Mouse (Mus musculus) megakaryocyte-erythroid progenitor cell, adult 5-6 weeks (primary cell): ENCODE data around the gene Kdm5a. TPM values are rescaled to one million over a fixed set of nuclear protein-coding genes. Genes with fewer than 3 reads are reported as not detected.

Source experiments
- ATAC-seq: replicated peaks from 2 replicates; pipeline ENCODE4 v1.8.0; 2016; ENCODE audit warnings: mild to moderate bottlenecking, inconsistent platforms; ENCODE audit not compliant: severe bottlenecking, poor library complexity, low FRiP score, low TSS enrichment
- total RNA-seq, 2 experiments: library from RNA; stranded (forward) in 1 of 2; stranded (reverse) in 1 of 2; fragments of 200-1000, 215-1000 nt in 1 of 2; fragments of >200 nt in 1 of 2; fragmentation: Nextera tagmentation in 1 of 2; gene quantifications; 2 replicates each; pipeline ENCODE4 v1.2.3; 2014 to 2017

Kdm5a gene
- total RNA-seq (2014; fragmentation: Nextera tagmentation) (42.8 and 49.4 TPM in 2 replicates), total RNA-seq (2017) (165 and 213 TPM in 2 replicates)

DNA sequence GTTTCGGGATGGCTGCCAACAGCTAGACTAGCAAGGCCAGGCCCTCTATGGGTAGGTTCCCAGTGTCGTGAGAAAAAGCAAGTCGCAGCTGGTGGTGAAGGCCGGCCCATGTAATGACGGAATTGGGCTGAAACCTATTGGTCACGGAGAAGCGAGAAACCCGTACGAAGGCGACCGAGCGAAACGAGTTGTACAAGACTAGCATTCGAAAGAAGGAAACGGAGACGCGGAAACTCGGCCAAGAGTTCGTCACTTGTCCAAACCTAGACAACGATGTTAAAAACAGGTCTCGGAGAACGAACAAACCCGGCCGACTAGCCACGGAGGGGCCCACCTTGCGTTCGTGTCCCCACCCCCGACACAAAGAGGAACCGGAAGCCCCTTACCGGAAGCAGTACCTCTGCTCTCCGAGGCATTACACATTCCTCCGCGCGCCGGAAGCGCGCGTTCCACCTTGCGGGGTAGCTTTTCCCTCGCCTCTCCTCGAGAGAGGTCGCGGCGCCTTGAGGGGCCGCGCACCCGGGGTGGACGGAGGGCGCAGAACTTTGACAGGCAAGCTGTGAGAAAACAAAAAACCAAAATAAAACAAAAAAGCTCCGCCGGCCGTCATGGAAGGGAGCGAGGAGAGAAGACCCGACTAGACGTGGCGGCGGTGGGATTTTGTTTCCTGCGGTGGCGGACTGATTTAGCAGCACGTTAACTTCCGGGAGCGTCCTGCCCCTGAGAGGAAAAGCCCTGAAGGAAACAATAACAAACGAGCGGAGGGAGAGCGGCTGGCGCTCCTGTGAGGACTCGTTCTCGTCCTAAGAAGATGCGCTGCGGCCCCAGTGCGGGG is at the start of gene Kdm5a, which contains the start of gene Ccdc77:
Gene Kdm5a (plus strand): TSS at position 437 of the 835 bp plus-strand sequence.
Gene Ccdc77 (minus strand): TSS at position 687 of the 835 bp plus-strand sequence.
- ATAC-seq: peak; percentile 93

- ATAC-seq: no peak
These were observed 45.5 kb upstream of the Kdm5a start for GRCm38 (mm10) chr6:120318303-120318940.

DNA sequence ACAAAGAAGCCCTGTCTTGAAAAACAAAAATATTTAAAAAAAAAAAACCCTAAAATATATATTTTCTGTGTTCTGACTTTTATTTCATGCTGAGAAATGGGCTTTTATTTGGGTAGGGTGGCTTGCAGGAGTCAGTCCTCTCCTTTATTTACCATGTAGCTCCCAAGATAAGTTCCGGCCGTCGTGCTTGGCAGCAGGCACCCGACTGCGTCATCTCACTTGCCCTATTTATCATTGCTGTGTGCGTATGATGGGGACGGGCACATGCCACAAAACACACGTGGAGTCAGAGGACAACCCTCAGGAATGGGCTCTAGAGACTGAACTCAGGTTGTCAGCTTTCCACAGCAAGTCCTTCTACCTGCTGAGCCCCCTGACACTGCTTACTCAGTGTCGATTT is 44.8 kb upstream of the Kdm5a start:
- no peak for ATAC-seq

- no peak for ATAC-seq
These were observed 43.6 kb upstream of the Kdm5a start for GRCm38 (mm10) chr6:120320369-120320768.

GRCm38 (mm10) chr6:120324295-120324927 is 39.5 kb upstream of the Kdm5a start:
- peak; percentile 74 for ATAC-seq

GRCm38 (mm10) chr6:120332351-120332750 is 31.6 kb upstream of the Kdm5a start:
- ATAC-seq: 0 out of 2 replicates have a peak, but pooled peaks have one; percentile 57

- no peak for ATAC-seq
These were observed 19.9 kb upstream of the Kdm5a start for GRCm38 (mm10) chr6:120343992-120344391.

- ATAC-seq: no peak
These were observed 14.9 kb upstream of the Kdm5a start for GRCm38 (mm10) chr6:120349018-120349417.

GRCm38 (mm10) chr6:120356478-120356877 is 7.4 kb upstream of the Kdm5a start:
- no peak for ATAC-seq

DNA sequence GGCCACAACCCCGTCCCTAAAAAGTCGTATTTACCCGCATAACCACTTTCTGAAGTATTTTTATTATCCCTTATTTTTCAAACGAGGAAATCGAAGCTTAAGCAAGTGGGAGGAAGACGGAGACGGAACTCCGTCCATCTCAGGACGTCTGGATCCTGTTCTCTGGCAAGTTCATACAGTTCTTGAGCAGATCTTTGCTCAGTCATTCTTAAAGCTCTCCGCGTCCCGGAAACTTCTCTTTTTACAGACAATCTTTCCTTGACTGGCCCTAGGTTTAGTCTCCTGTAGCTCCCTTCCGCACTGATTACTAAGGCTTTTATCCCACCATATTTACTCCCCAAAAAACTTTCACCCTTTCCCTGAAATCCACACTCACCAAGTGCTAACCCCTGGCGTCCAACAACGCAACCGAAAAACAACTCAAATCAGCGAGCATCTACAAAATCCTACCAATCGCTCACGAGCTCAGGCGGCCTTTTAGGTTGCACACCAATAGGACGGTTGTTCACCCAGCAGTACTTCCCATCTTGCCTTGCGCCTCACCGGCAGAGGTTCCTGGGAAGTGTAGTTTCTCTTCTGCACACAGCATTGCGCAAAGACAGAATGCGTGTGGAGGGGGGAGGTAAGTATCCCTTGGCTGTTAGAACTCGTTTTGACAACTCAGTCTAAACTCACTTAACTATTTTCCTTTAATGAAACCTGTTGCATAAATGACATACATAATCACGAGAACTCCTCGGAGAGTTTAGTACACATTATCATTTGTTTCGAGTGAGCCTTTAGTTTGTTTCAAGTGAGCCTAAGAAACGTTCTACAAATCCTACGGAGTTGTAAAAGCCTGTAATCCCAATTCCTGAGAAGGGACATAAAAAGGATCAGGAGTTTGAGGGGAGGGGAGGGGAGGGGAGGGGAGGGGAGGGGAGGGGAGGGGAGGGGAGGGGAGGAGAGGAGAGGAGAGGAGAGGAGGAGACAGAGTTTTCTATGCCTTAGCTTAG is 6.7 kb upstream of the Kdm5a start:
- ATAC-seq: peak; percentile 100

DNA sequence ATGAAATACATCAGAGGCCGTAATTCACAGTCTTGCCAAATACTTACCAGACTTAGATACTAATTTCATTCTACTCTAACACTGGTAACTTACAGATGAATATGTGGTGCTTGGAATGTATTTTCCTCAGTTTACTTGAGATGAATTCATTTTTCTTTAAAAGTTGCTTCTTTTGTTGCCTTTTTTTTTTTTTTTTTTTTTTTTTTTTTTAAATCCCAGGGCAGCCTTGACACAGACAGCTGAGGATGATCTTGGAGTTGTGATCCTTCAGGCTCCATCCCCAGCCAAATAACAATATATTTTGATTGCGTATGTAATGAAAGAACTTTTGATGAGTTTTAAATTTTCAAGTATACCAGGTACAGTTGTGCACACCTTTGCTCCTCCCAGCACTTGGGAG is 1.8 kb upstream of the Kdm5a start:
- no peak for ATAC-seq

- ATAC-seq: 0 out of 2 replicates have a peak, but pooled peaks have one; percentile 1
These were observed 893 bp upstream of the Kdm5a start for GRCm38 (mm10) chr6:120362774-120363687.

DNA sequence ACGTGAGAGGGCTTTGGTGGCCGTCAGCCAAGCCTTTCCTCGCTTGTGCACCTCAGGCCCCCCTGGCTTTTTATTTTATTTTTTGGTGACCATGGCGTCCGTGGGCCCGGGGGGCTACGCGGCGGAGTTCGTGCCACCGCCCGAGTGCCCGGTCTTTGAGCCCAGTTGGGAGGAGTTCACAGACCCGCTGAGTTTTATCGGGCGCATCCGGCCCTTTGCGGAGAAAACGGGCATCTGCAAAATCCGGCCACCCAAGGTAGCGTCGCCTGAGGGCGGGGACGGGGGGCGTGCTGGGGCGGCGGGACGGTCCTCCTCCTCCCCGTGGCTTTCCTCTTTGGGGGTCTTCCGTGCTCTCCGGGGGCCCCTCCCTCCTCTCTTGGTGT is 590 bp downstream of the Kdm5a start:
- peak; percentile 31; the same call in 1 of the 2 replicates for ATAC-seq

DNA sequence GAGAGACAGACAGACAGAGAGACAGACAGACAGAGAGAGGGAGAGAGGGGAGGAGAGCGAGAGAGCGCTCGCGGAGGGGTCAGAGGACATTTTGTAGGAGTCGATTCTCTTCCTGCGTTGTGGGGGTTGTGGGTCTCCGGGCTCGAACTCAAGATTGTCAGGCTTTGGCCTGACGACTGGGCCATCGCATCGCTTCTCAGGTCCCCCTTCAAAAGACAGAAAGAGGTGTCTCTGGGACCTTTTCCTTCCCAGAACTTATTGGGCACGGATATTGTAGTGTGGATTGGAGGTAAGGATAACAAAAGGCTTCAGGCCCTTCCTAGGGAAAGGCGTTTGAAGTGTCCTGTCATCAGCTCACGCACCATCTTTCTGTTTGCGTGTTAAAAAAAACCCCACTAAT is 1.1 kb downstream of the Kdm5a start:
- no peak for ATAC-seq

DNA sequence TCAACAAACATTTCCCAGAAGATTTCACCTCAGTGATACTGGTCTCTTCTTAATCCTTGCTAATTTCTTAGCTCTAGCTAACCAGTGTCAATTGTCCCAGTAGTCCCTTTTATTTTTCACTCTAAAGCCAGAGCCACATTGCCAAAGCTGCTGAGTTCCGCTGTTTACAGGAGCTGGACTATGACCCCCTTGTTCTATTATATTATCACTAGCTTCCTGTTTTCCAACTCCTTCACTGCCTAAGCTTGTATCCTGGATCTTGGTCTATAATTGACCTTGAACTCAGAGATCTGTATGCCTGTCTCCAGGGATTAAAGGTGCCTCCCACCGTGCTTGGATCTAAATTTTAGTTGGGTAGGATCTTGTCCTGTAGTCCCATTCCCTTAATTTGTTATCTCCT is 12.8 kb downstream of the Kdm5a start:
- ATAC-seq: no peak

DNA sequence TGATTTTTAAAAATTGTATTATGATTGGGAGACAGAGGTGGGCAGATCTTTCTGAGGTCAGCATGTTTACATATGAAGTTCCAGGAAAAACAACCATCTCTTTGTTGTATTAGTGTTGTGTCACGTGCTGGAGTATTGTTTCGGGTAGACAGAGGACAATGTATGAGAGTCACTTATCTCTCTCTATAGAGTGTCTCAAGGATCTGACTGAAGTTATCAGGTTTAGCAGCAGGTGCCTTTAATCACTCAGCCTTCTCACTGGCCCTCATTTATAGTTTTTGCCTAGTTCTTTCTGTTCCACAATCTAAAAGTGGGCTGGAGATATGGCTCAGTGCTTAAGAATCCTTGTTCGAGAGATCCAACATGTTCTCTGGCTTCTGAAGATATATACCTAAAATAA is 26.1 kb downstream of the Kdm5a start:
- ATAC-seq: peak; percentile 68

DNA sequence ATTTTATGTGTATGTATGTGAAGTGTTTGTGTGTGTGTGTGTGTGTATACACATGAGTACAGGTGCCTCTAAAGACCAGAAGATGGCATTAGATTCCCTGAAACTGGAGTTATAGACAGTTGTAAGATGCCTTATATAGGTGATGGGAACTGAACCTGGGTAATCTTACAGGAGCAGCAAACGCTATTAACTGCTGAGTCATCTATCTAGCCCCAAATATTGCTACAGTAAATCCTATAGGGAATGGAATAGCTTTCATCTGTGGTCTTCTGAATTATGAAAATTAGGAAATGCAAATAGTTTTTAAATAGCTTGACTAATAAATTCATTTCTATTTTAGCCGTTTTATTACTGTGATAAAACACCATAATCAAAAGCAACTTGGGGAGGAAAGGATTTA is 28.9 kb downstream of the Kdm5a start:
- no peak for ATAC-seq
